Mouse (Mus musculus): ENCODE measurements at regions not wholly inside any gene's neighbourhood (a gene's known extent, or its start where the extent isn't known, plus 50 kb on each side); places are given as distances from the start of the nearest gene placed in this dataset.

- H3K9me3 ChIP-seq (replicated peaks): peaks cover 9% of the 10 kb centered on the region
- H3K4me3 ChIP-seq: no peak overlapping the region
- H3K4me1 ChIP-seq: no peaks in the 10 kb centered on the region
- no peaks in the 10 kb centered on the region for H3K27me3 ChIP-seq
- WGBS: 78% methylated on average over 3 of the region's 3 CpGs
- no peak overlapping the region for H3K4me2 ChIP-seq (replicated peaks)
- ATAC-seq (ENCODE audit: low FRiP score): no peak
- H3K36me3 ChIP-seq: no peaks in the 10 kb centered on the region
- H3K27ac ChIP-seq: no peak overlapping the region
- no peak overlapping the region for H3K9ac ChIP-seq
Measured at GRCm38 (mm10) chr2:171279319-171279718, 547.7 kb downstream of the Dok5 start.

- H3K9me3 ChIP-seq (replicated peaks): no peaks in the 10 kb centered on the region
- H3K36me3 ChIP-seq: no peaks in the 10 kb centered on the region
- no peak overlapping the region for H3K9ac ChIP-seq
- 58% methylated on average over 10 of the region's 10 CpGs for WGBS
- no peak overlapping the region for H3K4me3 ChIP-seq
- no peak for ATAC-seq (ENCODE audit: low FRiP score)
- H3K27ac ChIP-seq: no peak overlapping the region
- H3K4me1 ChIP-seq: no peaks in the 10 kb centered on the region
- peak overlapping the region; percentile 17; the same call in 1 of the 2 replicates for H3K4me2 ChIP-seq (replicated peaks)
- H3K27me3 ChIP-seq: no peaks in the 10 kb centered on the region
Measured at GRCm38 (mm10) chr2:171253194-171253593, 521.6 kb downstream of the Dok5 start.

GRCm38 (mm10) chr2:171245391-171245790 is 513.8 kb downstream of the Dok5 start:
- no peak for ATAC-seq (ENCODE audit: low FRiP score)
- Histone ChIP-seq H3K4me2 (replicated peaks) (no peak overlapping the region), H3K27me3 (no peaks in the 10 kb centered on the region), H3K36me3 (no peaks in the 10 kb centered on the region), H3K27ac (no peak overlapping the region), H3K9me3 (replicated peaks) (no peaks in the 10 kb centered on the region), H3K4me1 (no peaks in the 10 kb centered on the region), H3K9ac (no peak overlapping the region), H3K4me3 (no peak overlapping the region)
- WGBS: 81% methylated on average over 4 of the region's 4 CpGs

GRCm38 (mm10) chr2:171242356-171242755 is 510.7 kb downstream of the Dok5 start:
- Histone ChIP-seq H3K4me2 (replicated peaks) (no peak overlapping the region), H3K4me3 (no peak overlapping the region)

GRCm38 (mm10) chr2:171237276-171237960 is 505.8 kb downstream of the Dok5 start:
- no peaks in the 10 kb centered on the region for H3K27me3 ChIP-seq
- no peak overlapping the region for H3K9ac ChIP-seq
- H3K4me2 ChIP-seq (replicated peaks): no peak overlapping the region
- WGBS: 77% methylated on average over 8 of the region's 8 CpGs
- no peak for ATAC-seq (ENCODE audit: low FRiP score)
- no peaks in the 10 kb centered on the region for H3K4me1 ChIP-seq
- H3K27ac ChIP-seq: no peak overlapping the region
- no peaks in the 10 kb centered on the region for H3K36me3 ChIP-seq
- H3K9me3 ChIP-seq (replicated peaks): no peaks in the 10 kb centered on the region; the same call in 1 of the 2 replicates
- no peak overlapping the region for H3K4me3 ChIP-seq

More at GRCm38 (mm10) chr2:171242356-171242755, 510.7 kb downstream of the Dok5 start:
- Histone ChIP-seq H3K9ac (no peak overlapping the region), H3K36me3 (no peaks in the 10 kb centered on the region), H3K9me3 (replicated peaks) (no peaks in the 10 kb centered on the region), H3K4me1 (no peaks in the 10 kb centered on the region), H3K27me3 (no peaks in the 10 kb centered on the region), H3K27ac (no peak overlapping the region)
- no peak for ATAC-seq (ENCODE audit: low FRiP score)
- 69% methylated on average over 5 of the region's 5 CpGs for WGBS

GRCm38 (mm10) chr2:171232812-171233211 is 501.2 kb downstream of the Dok5 start:
- Histone ChIP-seq H3K27ac (no peak overlapping the region), H3K9me3 (replicated peaks) (no peaks in the 10 kb centered on the region; the same call in 1 of the 2 replicates), H3K4me2 (replicated peaks) (no peak overlapping the region), H3K27me3 (no peaks in the 10 kb centered on the region), H3K4me1 (no peaks in the 10 kb centered on the region), H3K9ac (no peak overlapping the region), H3K36me3 (no peaks in the 10 kb centered on the region), H3K4me3 (no peak overlapping the region)
- no peak for ATAC-seq (ENCODE audit: low FRiP score)

GRCm38 (mm10) chr2:171231288-171232050 is 499.9 kb downstream of the Dok5 start:
- Histone ChIP-seq H3K4me3 (no peak overlapping the region), H3K36me3 (no peaks in the 10 kb centered on the region), H3K4me1 (no peaks in the 10 kb centered on the region), H3K27me3 (no peaks in the 10 kb centered on the region), H3K9ac (no peak overlapping the region), H3K27ac (no peak overlapping the region), H3K4me2 (replicated peaks) (no peak overlapping the region), H3K9me3 (replicated peaks) (no peaks in the 10 kb centered on the region; the same call in 1 of the 2 replicates)
- 74% methylated on average over 7 of the region's 7 CpGs for WGBS
- ATAC-seq (ENCODE audit: low FRiP score): no peak

GRCm38 (mm10) chr2:171230536-171230935 is 498.9 kb downstream of the Dok5 start:
- no peak overlapping the region for H3K4me2 ChIP-seq (replicated peaks)
- H3K9me3 ChIP-seq (replicated peaks): no peaks in the 10 kb centered on the region
- H3K9ac ChIP-seq: no peak overlapping the region
- no peaks in the 10 kb centered on the region for H3K4me1 ChIP-seq
- H3K36me3 ChIP-seq: no peaks in the 10 kb centered on the region
- H3K27me3 ChIP-seq: no peaks in the 10 kb centered on the region
- ATAC-seq (ENCODE audit: low FRiP score): no peak
- H3K4me3 ChIP-seq: no peak overlapping the region
- no peak overlapping the region for H3K27ac ChIP-seq
- WGBS: 79% methylated on average over 12 of the region's 12 CpGs

- no peak overlapping the region for H3K27ac ChIP-seq
- no peaks in the 10 kb centered on the region for H3K9me3 ChIP-seq (replicated peaks)
- H3K4me1 ChIP-seq: no peaks in the 10 kb centered on the region
- H3K9ac ChIP-seq: no peak overlapping the region
- 42% methylated on average over 3 of the region's 3 CpGs for WGBS
- H3K36me3 ChIP-seq: no peaks in the 10 kb centered on the region
- H3K4me2 ChIP-seq (replicated peaks): no peak overlapping the region
- no peaks in the 10 kb centered on the region for H3K27me3 ChIP-seq
- no peak overlapping the region for H3K4me3 ChIP-seq
- ATAC-seq (ENCODE audit: low FRiP score): no peak
Measured at GRCm38 (mm10) chr2:171228229-171228628, 496.6 kb downstream of the Dok5 start.

- H3K27me3 ChIP-seq: no peaks in the 10 kb centered on the region
- 68% methylated on average over 6 of the region's 6 CpGs for WGBS
- H3K9me3 ChIP-seq (replicated peaks): no peaks in the 10 kb centered on the region
- H3K4me1 ChIP-seq: no peaks in the 10 kb centered on the region
- no peak for ATAC-seq (ENCODE audit: low FRiP score)
- no peak overlapping the region for H3K9ac ChIP-seq
- no peak overlapping the region for H3K4me3 ChIP-seq
- no peak overlapping the region for H3K4me2 ChIP-seq (replicated peaks)
- H3K36me3 ChIP-seq: no peaks in the 10 kb centered on the region
- H3K27ac ChIP-seq: no peak overlapping the region
Measured at GRCm38 (mm10) chr2:171213792-171214191, 482.2 kb downstream of the Dok5 start.

- Histone ChIP-seq H3K4me1 (no peaks in the 10 kb centered on the region), H3K9me3 (replicated peaks) (no peaks in the 10 kb centered on the region), H3K4me3 (no peak overlapping the region), H3K4me2 (replicated peaks) (no peak overlapping the region), H3K27ac (no peak overlapping the region), H3K36me3 (no peaks in the 10 kb centered on the region), H3K9ac (no peak overlapping the region), H3K27me3 (no peaks in the 10 kb centered on the region)
- no peak for ATAC-seq (ENCODE audit: low FRiP score)
- WGBS: 90% methylated on average over 7 of the region's 7 CpGs
Measured at GRCm38 (mm10) chr2:171196472-171196871, 464.9 kb downstream of the Dok5 start.

GRCm38 (mm10) chr2:171192181-171192580 is 460.6 kb downstream of the Dok5 start:
- no peak overlapping the region for H3K4me2 ChIP-seq (replicated peaks)

More at GRCm38 (mm10) chr2:171192181-171192580, 460.6 kb downstream of the Dok5 start:
- Histone ChIP-seq H3K27me3 (no peaks in the 10 kb centered on the region), H3K27ac (no peak overlapping the region), H3K4me3 (no peak overlapping the region), H3K4me1 (no peaks in the 10 kb centered on the region), H3K9ac (no peak overlapping the region), H3K36me3 (no peaks in the 10 kb centered on the region), H3K9me3 (replicated peaks) (no peaks in the 10 kb centered on the region)
- no peak for ATAC-seq (ENCODE audit: low FRiP score)
- 86% methylated on average over 5 of the region's 5 CpGs for WGBS

Measured in hindbrain, embryonic 12.5 days (tissue).